Mouse (Mus musculus) small intestine, adult 2 months (tissue): ENCODE results near the gene Gm19684. TPM values are rescaled to one million over a fixed set of nuclear protein-coding genes. Genes with fewer than 3 reads are reported as not detected.
"Not testable (repeated sequence)": the region's sequence is repeated elsewhere in the genome, so short reads cannot be mapped to it uniquely, and the experiment has no call there.

Source experiments
- H3K27ac ChIP-seq: fragments of 200-500 bp; 2 replicates; pipeline ENCODE4 v1.5.1; 2012; ENCODE audit warnings: low read depth, low read length, control low read depth, inconsistent platforms; ENCODE audit not compliant: insufficient read depth
- H3K27me3 ChIP-seq: fragments of 200-500 bp; 2 replicates; pipeline ENCODE4 v1.6.1; 2012; ENCODE audit warnings: mild to moderate bottlenecking, moderate library complexity, low read length, inconsistent platforms; ENCODE audit not compliant: control insufficient read depth, insufficient read depth
- H3K36me3 ChIP-seq: fragments of 200-500 bp; 2 replicates; pipeline ENCODE4 v1.6.1; 2012; ENCODE audit warnings: mild to moderate bottlenecking, low read length, control low read depth, inconsistent platforms; ENCODE audit not compliant: control insufficient read depth, insufficient read depth
- H3K4me1 ChIP-seq: fragments of 200-500 bp; 2 replicates; pipeline ENCODE4 v1.6.1; 2012; ENCODE audit warnings: low read length, inconsistent platforms, mixed read lengths; ENCODE audit not compliant: control insufficient read depth, insufficient read depth, insufficient read length
- H3K4me3 ChIP-seq: fragments of 200-500 bp; 2 replicates; pipeline ENCODE4 v1.5.1; 2012; ENCODE audit warnings: low read depth, mild to moderate bottlenecking, control low read depth, inconsistent platforms, low read length, moderate library complexity
- CTCF ChIP-seq: fragments of 200-500 bp; IDR thresholded peaks from 2 replicates; pipeline ENCODE4 v1.5.1; 2012; ENCODE audit warnings: low read depth, mild to moderate bottlenecking, control low read depth, inconsistent platforms, low read length, moderate library complexity, mixed read lengths; ENCODE audit not compliant: insufficient replicate concordance, insufficient read length; ENCODE audit errors: extremely low read depth
- POLR2A ChIP-seq: fragments of 200-500 bp; IDR thresholded peaks from 2 replicates; pipeline ENCODE4 v1.6.1; 2012; ENCODE audit warnings: low read depth, mild to moderate bottlenecking, control low read depth, inconsistent platforms, low read length, moderate library complexity
- WGBS: fragments of 180-500 bp; shearing (Covaris S2); methylation state at CpG from one replicate; pipeline ENCODE4 v1.1.7; 2018; 5-methylcytosine and 5-hydroxymethylcytosine counted together
- polyA plus RNA-seq: library from polyadenylated mRNA; depleted of rRNA; stranded (reverse); fragments of >200 nt; gene quantifications from 2 replicates; pipeline ENCODE4 v1.2.3, GENCODE M21; 2012; rRNA removed

The Gm19684 gene
- polyA plus RNA-seq, 1 experiment, result 0.27 TPM

DNA sequence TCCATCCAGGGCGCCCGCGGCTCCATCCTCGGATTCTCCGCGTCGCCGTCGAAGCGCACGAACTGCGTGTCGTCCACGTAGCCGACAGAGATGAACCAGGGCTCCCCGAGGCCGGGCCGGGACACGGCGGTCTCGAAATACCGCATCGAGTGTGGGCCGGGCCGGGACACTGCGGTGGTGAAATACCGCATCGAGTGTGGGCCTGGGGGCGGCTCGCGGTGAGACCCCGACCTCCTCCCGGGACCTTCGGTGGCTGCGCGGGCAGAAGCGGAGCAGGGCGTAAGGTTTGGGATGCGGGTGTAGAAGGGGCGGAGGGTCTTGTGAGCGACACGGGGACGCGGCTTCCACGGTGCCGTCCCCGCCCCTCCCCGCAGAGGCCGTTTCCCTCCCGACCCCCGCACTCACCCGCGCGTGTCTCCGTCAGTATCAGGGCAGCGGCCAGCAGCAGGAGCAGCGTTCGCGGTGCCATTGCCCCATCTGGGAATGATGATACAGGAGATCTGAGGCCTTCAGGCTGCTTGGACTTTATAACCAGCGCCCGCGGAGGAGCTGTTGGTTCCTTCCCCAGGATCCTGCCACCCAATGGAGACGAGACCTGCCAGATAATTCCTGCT is 46.7 kb downstream of the Gm19684 start, which contains the start of gene Gm8909:
Gene Gm8909, minus strand, starts transcription at position 499 of the 614 bp plus-strand sequence.
- H3K36me3 ChIP-seq, result peaks cover 10% of the 10 kb centered on the region
- H3K27ac ChIP-seq, result peak within 1 kb of the TSS; percentile 83
- WGBS, result 2% methylated on average over 63 of the region's 63 CpGs
- H3K4me3 ChIP-seq, result peak within 1 kb of the TSS; percentile 70
- peak; percentile 91 for TF ChIP-seq POLR2A
- no peak for TF ChIP-seq CTCF
- no peaks in the 10 kb centered on the region; the same call in 1 of the 2 replicates for H3K4me1 ChIP-seq
- peaks cover 4% of the 10 kb centered on the region; the same call in 1 of the 2 replicates for H3K27me3 ChIP-seq

DNA sequence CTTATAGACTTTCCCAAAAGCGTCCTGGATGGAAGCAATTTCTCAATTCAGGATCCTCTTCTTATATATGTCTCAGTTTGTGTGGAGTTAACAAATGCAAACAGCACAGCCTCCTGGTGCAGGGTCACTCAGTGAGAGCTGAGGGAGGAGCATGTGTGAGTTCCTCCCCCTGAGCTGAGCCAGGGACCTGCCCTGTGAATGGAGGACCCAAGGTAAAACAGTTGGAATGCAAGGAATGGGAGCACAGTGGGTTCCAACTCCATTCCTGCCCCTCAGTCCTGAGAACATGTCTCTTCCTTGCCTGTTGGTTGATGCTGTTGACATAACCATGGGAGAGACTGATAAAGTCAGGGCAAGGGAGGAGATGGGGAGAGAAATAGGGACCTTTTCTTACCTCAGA is 47.6 kb downstream of the Gm19684 start:
- not testable (repeated sequence) for H3K27me3 ChIP-seq, H3K4me3 ChIP-seq, H3K27ac ChIP-seq, H3K4me1 ChIP-seq, H3K36me3 ChIP-seq
- WGBS, result 90% methylated on average over 1 of the region's 1 CpGs

DNA sequence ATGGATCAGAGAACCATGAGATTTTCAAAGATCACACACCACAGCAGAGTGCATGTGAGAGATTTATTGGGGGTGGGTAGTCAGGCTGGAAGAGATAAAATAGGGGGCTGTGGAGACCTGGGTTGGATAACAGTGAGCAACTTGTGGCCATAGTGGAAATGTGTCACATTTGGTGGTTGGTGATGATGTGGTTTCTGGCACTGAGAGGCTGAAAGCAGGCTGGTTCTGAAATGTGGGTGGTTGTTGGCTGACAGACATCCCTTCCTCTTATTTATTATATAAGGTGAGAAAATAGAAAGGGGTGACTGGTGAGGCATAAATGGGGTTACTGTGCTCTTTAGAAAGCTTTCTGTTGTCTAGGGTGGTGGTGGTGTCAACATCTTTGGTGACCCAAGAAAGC is 48.3 kb downstream of the Gm19684 start:
- Histone ChIP-seq H3K27me3 (peaks cover 4% of the 10 kb centered on the region; the same call in 1 of the 2 replicates), H3K27ac (no peak overlapping the region), H3K4me1 (no peaks in the 10 kb centered on the region; the same call in 1 of the 2 replicates), H3K36me3 (peaks cover 7% of the 10 kb centered on the region; the same call in 1 of the 2 replicates), H3K4me3 (no peak overlapping the region)
- TF ChIP-seq CTCF (no peak), POLR2A (no peak)

DNA sequence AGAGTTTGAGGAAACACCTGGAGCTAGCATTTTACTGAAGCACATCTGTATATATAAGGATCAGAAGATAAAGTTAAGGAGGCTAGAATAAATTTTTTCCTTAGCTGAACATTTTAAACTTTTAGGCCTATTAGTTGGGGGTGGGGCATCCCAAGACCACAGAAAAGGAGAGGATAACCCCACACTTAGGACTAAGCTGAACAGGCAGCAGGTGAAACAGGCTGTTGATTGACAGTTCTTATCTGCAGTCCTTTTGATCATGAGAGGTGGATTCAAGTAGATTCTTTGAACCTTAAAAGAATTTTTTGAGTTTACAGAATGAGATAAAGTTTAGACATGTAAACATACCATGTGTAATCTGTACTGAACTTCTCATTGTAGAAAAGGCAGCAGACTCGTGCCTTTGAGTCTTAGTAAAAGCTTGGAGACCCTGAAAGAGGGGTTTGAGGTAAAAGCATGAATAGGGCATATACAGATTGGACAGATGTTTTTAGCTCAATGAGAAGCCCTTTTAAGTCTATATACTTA is 48.9 kb downstream of the Gm19684 start:
- H3K4me1 ChIP-seq, result no peaks in the 10 kb centered on the region; the same call in 1 of the 2 replicates
- TF ChIP-seq POLR2A (no peak), CTCF (no peak)
- H3K27me3 ChIP-seq, result peaks cover 4% of the 10 kb centered on the region; the same call in 1 of the 2 replicates
- peaks cover 2% of the 10 kb centered on the region; the same call in 1 of the 2 replicates for H3K36me3 ChIP-seq
- H3K27ac ChIP-seq, result no peak overlapping the region
- 19% methylated on average over 1 of the region's 1 CpGs for WGBS
- H3K4me3 ChIP-seq, result no peak overlapping the region

DNA sequence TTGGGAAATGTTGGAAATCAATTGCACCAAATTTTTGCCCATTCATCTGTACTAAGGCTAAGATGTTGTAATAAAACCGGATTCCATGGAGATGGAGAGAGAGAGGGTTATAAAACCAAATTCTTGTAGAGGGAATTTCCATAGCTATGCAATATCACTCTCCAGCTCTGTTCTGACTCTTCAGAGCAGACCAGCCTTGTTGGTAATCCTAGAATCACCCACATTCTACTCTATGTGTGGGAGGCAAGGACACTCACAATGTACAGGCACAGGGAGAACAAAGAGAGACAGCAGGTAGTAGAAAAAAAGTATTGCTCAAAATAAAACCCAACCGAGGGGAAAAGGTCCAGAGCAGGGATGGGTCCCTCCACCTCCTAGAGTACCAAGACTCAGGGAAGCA is 54.7 kb downstream of the Gm19684 start:
- not testable (repeated sequence) for H3K36me3 ChIP-seq, H3K4me1 ChIP-seq, H3K27me3 ChIP-seq, H3K27ac ChIP-seq, H3K4me3 ChIP-seq
- WGBS, result no CpG with 5 or more reads among the region's 2 CpGs

DNA sequence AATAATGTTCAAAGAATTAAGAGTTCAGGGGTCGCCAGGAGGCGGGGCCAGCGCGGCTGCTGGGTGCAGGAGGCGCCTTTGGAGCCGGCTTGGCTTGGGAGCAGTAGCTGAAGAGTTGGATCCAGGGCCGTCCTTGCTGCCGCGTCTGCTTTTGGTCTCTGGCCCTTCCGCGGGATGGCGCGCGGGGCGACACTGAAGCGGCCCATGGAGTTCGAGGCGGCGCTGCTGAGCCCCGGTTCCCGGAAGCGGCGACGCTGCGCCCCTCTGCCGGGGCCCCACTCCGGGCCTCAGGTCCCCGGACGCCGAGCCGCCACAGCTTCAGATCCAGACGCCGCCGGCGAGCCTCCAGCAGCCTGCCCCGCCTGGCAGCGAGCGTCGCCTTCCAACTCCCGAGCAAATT is 57.5 kb downstream of the Gm19684 start:
- WGBS, result under 1% methylated on average over 40 of the region's 40 CpGs
- peak overlapping the region; percentile 62 for H3K4me3 ChIP-seq
- H3K36me3 ChIP-seq, H3K27ac ChIP-seq, H3K4me1 ChIP-seq, H3K27me3 ChIP-seq: not testable (repeated sequence)

Other genes with a start within 250 kb of the Gm19684 start
- gene Dhx16, start 241.9 kb upstream of the Gm19684 start, polyA plus RNA-seq, result 47.0 and 64.3 TPM in 2 replicates
- gene 2310061I04Rik, start 224.2 kb upstream of the Gm19684 start, polyA plus RNA-seq, result 82.8 and 142 TPM in 2 replicates
- gene Atat1, start 211.6 kb upstream of the Gm19684 start, polyA plus RNA-seq, result 24.7 and 56.1 TPM in 2 replicates
- gene Mrps18b, start 205.3 kb upstream of the Gm19684 start, polyA plus RNA-seq, result 49.0 and 63.4 TPM in 2 replicates
- 15.1 and 33.3 TPM in 2 replicates for gene Ppp1r10, start 205.2 kb upstream of the Gm19684 start, polyA plus RNA-seq
- gene Abcf1, start 151.9 kb upstream of the Gm19684 start, polyA plus RNA-seq, result 52.7 and 84.9 TPM in 2 replicates
- gene Gnl1, start 141.8 kb upstream of the Gm19684 start, polyA plus RNA-seq, result 13.1 and 24.7 TPM in 2 replicates
- gene Prr3, start 141.4 kb upstream of the Gm19684 start, polyA plus RNA-seq, result 5.5 and 7.8 TPM in 2 replicates
- 0.98 and 5.4 TPM in 2 replicates for gene H2-T24, start 101.1 kb upstream of the Gm19684 start, polyA plus RNA-seq
- 268 and 784 TPM in 2 replicates for gene H2-T23, start 88.8 kb upstream of the Gm19684 start, polyA plus RNA-seq
- gene H2-T22, start 78.9 kb upstream of the Gm19684 start, polyA plus RNA-seq, result 32.0 and 60.5 TPM in 2 replicates
- not detected in 2 replicates for gene Gm6034, start 78.7 kb upstream of the Gm19684 start, polyA plus RNA-seq
- 70.6 and 179 TPM in 2 replicates for gene Gm11127, start 63.3 kb upstream of the Gm19684 start, polyA plus RNA-seq
- 12.5 and 88.2 TPM in 2 replicates for gene Gm7030, start 7.7 kb downstream of the Gm19684 start, polyA plus RNA-seq
- gene Gm8909, start 46.9 kb downstream of the Gm19684 start, polyA plus RNA-seq, result 118 and 149 TPM in 2 replicates
- gene H2-T3, start 68.6 kb downstream of the Gm19684 start, polyA plus RNA-seq, result 68.4 and 126 TPM in 2 replicates
- gene Rpp21, start 136.4 kb downstream of the Gm19684 start, polyA plus RNA-seq, result 70.7 and 129 TPM in 2 replicates
- gene Trim39, start 150.6 kb downstream of the Gm19684 start, polyA plus RNA-seq, result 5.9 and 7.8 TPM in 2 replicates
- gene H2-M10.2, start 164.8 kb downstream of the Gm19684 start, polyA plus RNA-seq, result not detected in 2 replicates
- not detected in 2 replicates for gene H2-M10.1, start 204.5 kb downstream of the Gm19684 start, polyA plus RNA-seq
- gene H2-M10.3, start 246.7 kb downstream of the Gm19684 start, polyA plus RNA-seq, result not detected in 2 replicates